Mouse (Mus musculus) left cerebral cortex, adult 9 months (tissue): ENCODE data around the gene Mrpl38.
A peak's percentile ranks its signal among the peaks of the same experiment; 100 is the strongest.

Source experiments
- DNase-seq, 2 experiments: peaks; one replicate each; pipeline ENCODE4 v3.0.0; 2022; ENCODE audit warnings: low spot score in 2 of 2

Mrpl38 gene

GRCm38 (mm10) chr11:116138468-116139138, at the start of gene Mrpl38:
TSS of gene Mrpl38 (minus strand) at chr11:116138868.
- DNase-seq: peak; percentile 76 to 86

- no peak for DNase-seq
Observed at GRCm38 (mm10) chr11:116187226-116187930, 48.7 kb upstream of the Mrpl38 start.

- DNase-seq: no peak
Observed at GRCm38 (mm10) chr11:116186360-116186759, 47.7 kb upstream of the Mrpl38 start.

GRCm38 (mm10) chr11:116185836-116186235, 47.2 kb upstream of the Mrpl38 start:
- peak in 1 of 2 experiments; percentile 28 for DNase-seq

- DNase-seq: no peak
Observed at GRCm38 (mm10) chr11:116178411-116179121, 39.9 kb upstream of the Mrpl38 start.

GRCm38 (mm10) chr11:116176010-116176409, 37.3 kb upstream of the Mrpl38 start:
- no peak for DNase-seq

- DNase-seq: no peak
Observed at GRCm38 (mm10) chr11:116174775-116175448, 36.2 kb upstream of the Mrpl38 start.

GRCm38 (mm10) chr11:116171959-116172358, 33.3 kb upstream of the Mrpl38 start:
- no peak for DNase-seq

GRCm38 (mm10) chr11:116170003-116170800, 31.5 kb upstream of the Mrpl38 start:
- DNase-seq: no peak

GRCm38 (mm10) chr11:116169214-116169613, 30.5 kb upstream of the Mrpl38 start:
- DNase-seq: no peak

GRCm38 (mm10) chr11:116167884-116168439, 29.3 kb upstream of the Mrpl38 start, which contains the start of gene Fbf1:
TSS of gene Fbf1 (minus strand) at chr11:116168166.
- DNase-seq: peak; percentile 89 to 97

GRCm38 (mm10) chr11:116167232-116167631, 28.6 kb upstream of the Mrpl38 start:
- DNase-seq: no peak

GRCm38 (mm10) chr11:116163002-116163401, 24.3 kb upstream of the Mrpl38 start:
- DNase-seq: no peak

GRCm38 (mm10) chr11:116162146-116162545, 23.5 kb upstream of the Mrpl38 start:
- DNase-seq: peak; percentile 58 to 67

GRCm38 (mm10) chr11:116161312-116161711, 22.6 kb upstream of the Mrpl38 start:
- no peak for DNase-seq

- DNase-seq: no peak
Observed at GRCm38 (mm10) chr11:116150960-116151359, 12.3 kb upstream of the Mrpl38 start.

- no peak for DNase-seq
Observed at GRCm38 (mm10) chr11:116149341-116149740, 10.7 kb upstream of the Mrpl38 start.

GRCm38 (mm10) chr11:116148761-116149221, 10.1 kb upstream of the Mrpl38 start:
- DNase-seq: peak in 1 of 2 experiments; percentile 80

- peak in 1 of 2 experiments; percentile 80 for DNase-seq
Observed at GRCm38 (mm10) chr11:116146294-116146985, 7.8 kb upstream of the Mrpl38 start.
